Mouse (Mus musculus): ENCODE results near the gene Map2k7.

Gene Map2k7

GRCm38 (mm10) chr8:4259125-4259804 lies 20.7 kb downstream of the Map2k7 start, which contains the start of gene Ctxn1:
TSS of gene Ctxn1 (minus strand) at chr8:4259274.
- DNase-seq (ENCODE audit: low read depth, low spot score): peak; percentile 92

- no peak for DNase-seq (ENCODE audit: low read depth, low spot score)
Measured at GRCm38 (mm10) chr8:4259805-4260170, 21.2 kb downstream of the Map2k7 start.

- peak; percentile 88 for DNase-seq (ENCODE audit: low read depth, low spot score)
Measured at GRCm38 (mm10) chr8:4263105-4263791, 24.7 kb downstream of the Map2k7 start.

GRCm38 (mm10) chr8:4265160-4265914 lies 26.8 kb downstream of the Map2k7 start:
- DNase-seq (ENCODE audit: low read depth, low spot score): peak; percentile 70

GRCm38 (mm10) chr8:4267627-4268026 lies 29.1 kb downstream of the Map2k7 start:
- DNase-seq (ENCODE audit: low read depth, low spot score): no peak

- no peak for DNase-seq (ENCODE audit: low read depth, low spot score)
Measured at GRCm38 (mm10) chr8:4269609-4270008, 31.1 kb downstream of the Map2k7 start.

GRCm38 (mm10) chr8:4275275-4276110 lies 37.0 kb downstream of the Map2k7 start, which contains the start of gene Timm44:
TSS of gene Timm44 (minus strand) at chr8:4275913.
- peak; percentile 99 for DNase-seq (ENCODE audit: low read depth, low spot score)

- no peak for DNase-seq (ENCODE audit: low read depth, low spot score)
Measured at GRCm38 (mm10) chr8:4276111-4276465, 37.5 kb downstream of the Map2k7 start.

- DNase-seq (ENCODE audit: low read depth, low spot score): no peak
Measured at GRCm38 (mm10) chr8:4292738-4293137, 54.2 kb downstream of the Map2k7 start.
